Mouse (Mus musculus) ovary, adult 10 weeks (tissue): ENCODE data around the gene Gcg. TPM values are rescaled to one million over a fixed set of nuclear protein-coding genes. Genes with fewer than 3 reads are reported as not detected.

ENCODE experiments used
- polyA plus RNA-seq: library from polyadenylated mRNA; stranded (reverse); fragments of 350-450 nt; fragmentation: Illumina TruSeq; extraction: RNeasy Lipid Tissue Mini Kit (QIAGEN cat#74804); gene quantifications from one replicate; pipeline ENCODE4 v1.2.3, GENCODE M21; 2014

The Gcg gene
- not detected for polyA plus RNA-seq

GRCm38 (mm10) chr2:62483550-62483949 lies at the start of gene Gcg:
Gcg (minus strand) TSS chr2:62483650.

Other genes with a start within 250 kb of the Gcg start
- gene Dpp4, start 71.4 kb downstream of the Gcg start, polyA plus RNA-seq: 23.9 TPM
- 13.0 TPM for gene Fap, start 90.4 kb upstream of the Gcg start, polyA plus RNA-seq
- 32.4 TPM for gene Ifih1, start 162.6 kb upstream of the Gcg start, polyA plus RNA-seq
- gene Gca, start 180.6 kb upstream of the Gcg start, polyA plus RNA-seq: 31.1 TPM